Mouse (Mus musculus): Measurements from ENCODE around the gene Dnmbp. TPM values are rescaled to one million over a fixed set of nuclear protein-coding genes. Genes with fewer than 3 reads are reported as not detected.

Dnmbp gene
- polyA plus RNA-seq, 1 experiment from 2014 or later = 15.3 TPM

- H3K9ac ChIP-seq (ENCODE audit: low read depth, low read length) = peak overlapping the region; percentile 42; the same call in 1 of the 2 replicates
These were observed 1.6 kb downstream of the Dnmbp start for GRCm38 (mm10) chr19:43938355-43938754.

DNA sequence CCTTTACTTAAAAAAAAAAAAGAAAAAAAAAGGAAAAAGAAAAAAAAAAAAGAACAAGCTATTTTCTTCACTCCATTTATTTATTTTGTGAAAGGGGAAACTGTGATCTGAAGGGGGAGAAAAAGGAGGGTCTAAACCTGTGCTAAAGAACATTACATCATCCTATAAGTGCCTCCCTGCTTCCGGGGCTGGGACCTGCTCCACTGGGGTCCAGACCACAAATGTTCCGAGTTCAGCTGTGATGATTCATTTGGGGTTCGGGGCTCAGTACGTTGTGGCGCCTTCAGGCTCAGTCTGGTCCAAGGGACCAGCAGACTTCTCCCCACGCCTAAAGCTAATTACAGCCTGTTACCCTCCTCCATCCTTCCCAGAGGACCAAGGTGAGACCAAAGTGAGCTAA lies 9.1 kb downstream of the Dnmbp start:
- Histone ChIP-seq H3K9me3 (ENCODE audit: control insufficient read depth, low read length) (no peaks in the 10 kb centered on the region), H3K27me3 (replicated peaks; ENCODE audit: control insufficient read depth, insufficient read depth, low read length) (no peaks in the 10 kb centered on the region), H3K9ac (ENCODE audit: low read depth, low read length) (no peak overlapping the region), H3K4me1 (ENCODE audit: control insufficient read depth, insufficient read depth, low read length) (peaks cover 10% of the 10 kb centered on the region; the same call in 1 of the 2 replicates), H3K36me3 (ENCODE audit: control insufficient read depth, insufficient read depth, low read length) (no peaks in the 10 kb centered on the region), H3K27ac (replicated peaks; ENCODE audit: low read depth, low read length) (no peak overlapping the region), H3K4me2 (ENCODE audit: low read depth, low read length) (no peak overlapping the region), H3K4me3 (ENCODE audit: low read depth, low read length) (no peak overlapping the region)
- ATAC-seq (ENCODE audit: low read depth) = no peak
- DNase-seq (ENCODE audit: low spot score) = no peak
- WGBS = 84% methylated on average over 6 of the region's 6 CpGs

More at GRCm38 (mm10) chr19:43938355-43938754, 1.6 kb downstream of the Dnmbp start:
- no peaks in the 10 kb centered on the region for H3K9me3 ChIP-seq (ENCODE audit: control insufficient read depth, low read length)
- H3K4me3 ChIP-seq (ENCODE audit: low read depth, low read length) = 0 out of 2 replicates have a peak overlapping the region, but pooled peaks have one; percentile 81
- no peaks in the 10 kb centered on the region for H3K36me3 ChIP-seq (ENCODE audit: control insufficient read depth, insufficient read depth, low read length)
- ATAC-seq (ENCODE audit: low read depth) (no peak), DNase-seq (ENCODE audit: low spot score) (no peak)
- WGBS = 32% methylated on average over 11 of the region's 11 CpGs
- no peaks in the 10 kb centered on the region for H3K27me3 ChIP-seq (replicated peaks; ENCODE audit: control insufficient read depth, insufficient read depth, low read length)
- peak overlapping the region; percentile 60 for H3K4me2 ChIP-seq (ENCODE audit: low read depth, low read length)
- no peak overlapping the region for H3K27ac ChIP-seq (replicated peaks; ENCODE audit: low read depth, low read length)
- H3K4me1 ChIP-seq (ENCODE audit: control insufficient read depth, insufficient read depth, low read length) = peaks cover 12% of the 10 kb centered on the region; the same call in 1 of the 2 replicates

- Histone ChIP-seq H3K9ac (ENCODE audit: low read depth, low read length) (no peak overlapping the region), H3K36me3 (ENCODE audit: control insufficient read depth, insufficient read depth, low read length) (no peaks in the 10 kb centered on the region), H3K4me2 (ENCODE audit: low read depth, low read length) (no peak overlapping the region), H3K27me3 (replicated peaks; ENCODE audit: control insufficient read depth, insufficient read depth, low read length) (no peaks in the 10 kb centered on the region), H3K4me1 (ENCODE audit: control insufficient read depth, insufficient read depth, low read length) (peaks cover 10% of the 10 kb centered on the region; the same call in 1 of the 2 replicates), H3K27ac (replicated peaks; ENCODE audit: low read depth, low read length) (no peak overlapping the region), H3K4me3 (ENCODE audit: low read depth, low read length) (no peak overlapping the region), H3K9me3 (ENCODE audit: control insufficient read depth, low read length) (no peaks in the 10 kb centered on the region)
- DNase-seq (ENCODE audit: low spot score) (no peak), ATAC-seq (ENCODE audit: low read depth) (no peak)
- WGBS = 35% methylated on average over 7 of the region's 7 CpGs
These were observed 9.6 kb downstream of the Dnmbp start for GRCm38 (mm10) chr19:43930366-43930765.

DNA sequence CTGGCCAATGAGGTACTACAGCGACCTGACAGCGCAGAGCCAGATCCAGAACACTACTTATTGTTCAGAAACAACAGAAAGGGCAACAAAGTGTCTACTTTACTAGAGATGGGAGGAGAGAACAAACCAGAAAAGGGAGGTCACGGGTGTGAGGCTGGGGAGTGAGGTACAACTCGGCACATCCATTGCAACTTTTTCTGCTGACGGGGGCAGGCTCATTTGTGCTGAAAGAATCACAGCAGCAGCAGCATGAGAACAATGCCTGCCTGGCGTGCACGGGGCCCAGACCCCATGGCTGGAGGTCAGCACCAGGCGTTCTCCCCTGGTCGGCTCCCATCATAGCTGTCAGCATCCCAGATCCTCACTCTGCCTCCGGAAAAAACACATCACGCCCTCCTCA lies 10.1 kb downstream of the Dnmbp start:
- no peak overlapping the region for H3K9ac ChIP-seq (ENCODE audit: low read depth, low read length)
- ATAC-seq (ENCODE audit: low read depth) = no peak
- no peak overlapping the region for H3K4me2 ChIP-seq (ENCODE audit: low read depth, low read length)
- WGBS = 48% methylated on average over 8 of the region's 11 CpGs
- H3K36me3 ChIP-seq (ENCODE audit: control insufficient read depth, insufficient read depth, low read length) = no peaks in the 10 kb centered on the region
- DNase-seq (ENCODE audit: low spot score) = no peak
- H3K27ac ChIP-seq (replicated peaks; ENCODE audit: low read depth, low read length) = no peak overlapping the region
- peaks cover 10% of the 10 kb centered on the region; the same call in 1 of the 2 replicates for H3K4me1 ChIP-seq (ENCODE audit: control insufficient read depth, insufficient read depth, low read length)
- H3K9me3 ChIP-seq (ENCODE audit: control insufficient read depth, low read length) = no peaks in the 10 kb centered on the region
- H3K27me3 ChIP-seq (replicated peaks; ENCODE audit: control insufficient read depth, insufficient read depth, low read length) = no peaks in the 10 kb centered on the region
- H3K4me3 ChIP-seq (ENCODE audit: low read depth, low read length) = no peak overlapping the region

DNA sequence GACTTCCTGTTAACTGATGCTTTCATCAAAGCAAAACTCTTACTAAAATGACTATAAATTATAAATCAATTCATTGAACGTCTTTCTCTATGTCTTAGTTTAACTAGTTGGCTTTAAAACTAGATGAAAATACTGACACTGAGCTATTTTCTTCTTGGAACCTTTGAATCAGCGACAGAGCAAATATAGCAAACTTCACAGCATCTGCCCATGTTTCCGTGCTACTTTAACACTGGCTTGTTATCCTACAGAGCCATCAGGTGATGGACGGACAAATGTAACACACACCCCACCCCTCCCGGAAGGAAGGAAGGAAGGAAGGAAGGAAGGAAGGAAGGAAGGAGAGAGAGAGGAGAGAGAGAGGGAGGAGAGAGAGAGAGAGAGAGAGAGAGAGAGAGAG lies 12.0 kb downstream of the Dnmbp start:
- ATAC-seq (ENCODE audit: low read depth) = no peak
- 77% methylated on average over 5 of the region's 5 CpGs for WGBS
- DNase-seq (ENCODE audit: low spot score) = no peak
- Histone ChIP-seq H3K9ac (ENCODE audit: low read depth, low read length) (no peak overlapping the region), H3K4me3 (ENCODE audit: low read depth, low read length) (no peak overlapping the region), H3K4me2 (ENCODE audit: low read depth, low read length) (no peak overlapping the region), H3K27me3 (replicated peaks; ENCODE audit: control insufficient read depth, insufficient read depth, low read length) (no peaks in the 10 kb centered on the region), H3K9me3 (ENCODE audit: control insufficient read depth, low read length) (0 out of 2 replicates have a peak, but pooled peaks cover 4% of the 10 kb centered on the region), H3K4me1 (ENCODE audit: control insufficient read depth, insufficient read depth, low read length) (peaks cover 10% of the 10 kb centered on the region; the same call in 1 of the 2 replicates), H3K27ac (replicated peaks; ENCODE audit: low read depth, low read length) (no peak overlapping the region), H3K36me3 (ENCODE audit: control insufficient read depth, insufficient read depth, low read length) (peaks cover 7% of the 10 kb centered on the region; the same call in 1 of the 2 replicates)

DNA sequence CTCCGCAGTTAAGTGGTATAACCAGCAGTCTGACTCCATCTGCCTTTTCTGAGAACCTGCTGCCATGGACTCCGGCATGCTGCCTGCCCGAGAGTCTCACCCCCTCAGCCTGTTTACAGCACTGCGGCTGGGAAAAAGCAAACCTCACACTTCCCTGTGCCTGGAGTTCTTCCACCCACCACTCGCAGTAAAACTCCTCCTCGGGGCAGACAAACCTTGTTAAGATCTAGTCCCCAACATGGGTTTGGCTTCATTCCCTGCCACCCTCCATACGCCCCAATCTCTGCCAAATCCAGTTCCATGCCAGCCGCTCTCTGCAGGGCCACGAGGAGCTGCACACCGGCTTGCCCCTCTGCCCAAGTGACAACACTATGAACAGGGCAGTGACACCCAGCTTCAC lies 12.9 kb downstream of the Dnmbp start:
- H3K9ac ChIP-seq (ENCODE audit: low read depth, low read length) = 0 out of 2 replicates have a peak overlapping the region, but pooled peaks have one; percentile 11
- no peak for ATAC-seq (ENCODE audit: low read depth)
- WGBS = 58% methylated on average over 10 of the region's 10 CpGs

GRCm38 (mm10) chr19:43926141-43926987 lies 13.6 kb downstream of the Dnmbp start:
- Histone ChIP-seq H3K4me3 (ENCODE audit: low read depth, low read length) (no peak overlapping the region), H3K27ac (replicated peaks; ENCODE audit: low read depth, low read length) (no peak overlapping the region), H3K36me3 (ENCODE audit: control insufficient read depth, insufficient read depth, low read length) (peaks cover 7% of the 10 kb centered on the region; the same call in 1 of the 2 replicates), H3K4me1 (ENCODE audit: control insufficient read depth, insufficient read depth, low read length) (peaks cover 10% of the 10 kb centered on the region; the same call in 1 of the 2 replicates), H3K4me2 (ENCODE audit: low read depth, low read length) (no peak overlapping the region), H3K9ac (ENCODE audit: low read depth, low read length) (no peak overlapping the region), H3K9me3 (ENCODE audit: control insufficient read depth, low read length) (0 out of 2 replicates have a peak, but pooled peaks cover 4% of the 10 kb centered on the region), H3K27me3 (replicated peaks; ENCODE audit: control insufficient read depth, insufficient read depth, low read length) (no peaks in the 10 kb centered on the region)
- WGBS = 49% methylated on average over 10 of the region's 10 CpGs
- ATAC-seq (ENCODE audit: low read depth) (no peak), DNase-seq (ENCODE audit: low spot score) (no peak)

More for the DNA sequence above, 12.9 kb downstream of the Dnmbp start:
- DNase-seq (ENCODE audit: low spot score) = no peak
- H3K27ac ChIP-seq (replicated peaks; ENCODE audit: low read depth, low read length) = no peak overlapping the region
- no peak overlapping the region for H3K4me3 ChIP-seq (ENCODE audit: low read depth, low read length)
- H3K4me1 ChIP-seq (ENCODE audit: control insufficient read depth, insufficient read depth, low read length) = peaks cover 10% of the 10 kb centered on the region; the same call in 1 of the 2 replicates
- H3K9me3 ChIP-seq (ENCODE audit: control insufficient read depth, low read length) = 0 out of 2 replicates have a peak, but pooled peaks cover 4% of the 10 kb centered on the region
- peaks cover 7% of the 10 kb centered on the region; the same call in 1 of the 2 replicates for H3K36me3 ChIP-seq (ENCODE audit: control insufficient read depth, insufficient read depth, low read length)
- H3K27me3 ChIP-seq (replicated peaks; ENCODE audit: control insufficient read depth, insufficient read depth, low read length) = no peaks in the 10 kb centered on the region
- H3K4me2 ChIP-seq (ENCODE audit: low read depth, low read length) = no peak overlapping the region

DNA sequence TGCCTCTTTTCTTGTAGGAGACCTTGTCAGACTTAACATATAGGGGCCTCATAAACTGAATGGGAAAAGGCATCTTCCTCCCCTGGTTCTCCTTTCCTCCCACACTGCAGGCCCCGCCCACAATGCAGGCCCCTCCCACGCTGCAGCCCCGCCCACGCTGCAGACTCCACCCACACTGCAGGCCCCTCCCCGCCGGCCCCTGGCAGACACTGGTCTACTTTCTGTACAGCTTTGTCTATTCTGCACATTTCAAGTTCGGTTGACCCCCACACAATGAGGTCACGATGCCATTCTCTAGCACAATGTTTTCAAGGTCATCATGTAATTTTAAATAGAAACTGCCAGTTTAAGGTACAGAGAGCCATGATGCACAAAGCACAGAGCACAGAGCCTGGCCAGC lies 15.6 kb downstream of the Dnmbp start:
- no peak overlapping the region for H3K4me3 ChIP-seq (ENCODE audit: low read depth, low read length)
- DNase-seq (ENCODE audit: low spot score) (no peak), ATAC-seq (ENCODE audit: low read depth) (no peak)
- no peak overlapping the region for H3K27ac ChIP-seq (replicated peaks; ENCODE audit: low read depth, low read length)
- no peak overlapping the region for H3K9ac ChIP-seq (ENCODE audit: low read depth, low read length)
- 0 out of 2 replicates have a peak, but pooled peaks cover 4% of the 10 kb centered on the region for H3K9me3 ChIP-seq (ENCODE audit: control insufficient read depth, low read length)
- no peaks in the 10 kb centered on the region for H3K27me3 ChIP-seq (replicated peaks; ENCODE audit: control insufficient read depth, insufficient read depth, low read length)
- H3K4me2 ChIP-seq (ENCODE audit: low read depth, low read length) = no peak overlapping the region
- H3K4me1 ChIP-seq (ENCODE audit: control insufficient read depth, insufficient read depth, low read length) = peaks cover 13% of the 10 kb centered on the region
- WGBS = 67% methylated on average over 8 of the region's 8 CpGs
- H3K36me3 ChIP-seq (ENCODE audit: control insufficient read depth, insufficient read depth, low read length) = peaks cover 7% of the 10 kb centered on the region; the same call in 1 of the 2 replicates

Data from embryonic facial prominence, embryonic 14.5 days (tissue).